Mouse (Mus musculus) midbrain, embryonic 10.5 days (tissue): ENCODE results near the gene Grb7. TPM values are rescaled to one million over a fixed set of nuclear protein-coding genes. Genes with fewer than 3 reads are reported as not detected.

Experiments
- DNase-seq: peaks from one replicate; pipeline ENCODE4 v3.0.0-alpha.2; 2017; ENCODE audit warnings: low spot score
- H3K27ac ChIP-seq: fragments of 300-500 bp; sonication (generic); replicated peaks from 2 replicates; pipeline ENCODE4 v1.5.1; 2016; ENCODE audit warnings: mild to moderate bottlenecking
- H3K27me3 ChIP-seq: fragments of 300-500 bp; sonication (generic); 2 replicates; pipeline ENCODE4 v1.6.1; 2016; ENCODE audit warnings: low read depth, mild to moderate bottlenecking; ENCODE audit not compliant: poor library complexity, severe bottlenecking
- H3K36me3 ChIP-seq: fragments of 300-500 bp; sonication (generic); 2 replicates; pipeline ENCODE4 v1.6.1; 2016; ENCODE audit warnings: mild to moderate bottlenecking, moderate library complexity
- H3K4me1 ChIP-seq: fragments of 300-500 bp; sonication (generic); 2 replicates; pipeline ENCODE4 v1.6.1; 2016
- H3K4me3 ChIP-seq: fragments of 300-500 bp; sonication (generic); 2 replicates; pipeline ENCODE4 v1.5.1; 2016; ENCODE audit warnings: mild to moderate bottlenecking, moderate library complexity
- H3K9me3 ChIP-seq: fragments of 300-500 bp; sonication (generic); replicated peaks from 2 replicates; pipeline ENCODE4 v1.6.1; 2016; ENCODE audit warnings: mild to moderate bottlenecking
- WGBS: fragments of 180-500 bp; shearing (Covaris S2); methylation state at CpG from one replicate; pipeline ENCODE4 v1.1.7; 2016; 5-methylcytosine and 5-hydroxymethylcytosine counted together
- polyA plus RNA-seq: library from polyadenylated mRNA; unstranded; fragments of >200 nt; fragmentation: Nextera tagmentation; extraction: Ambion mirVana; gene quantifications from 2 replicates; pipeline ENCODE4 v1.2.1, GENCODE M21; 2016

Grb7 gene
- polyA plus RNA-seq, 1 experiment from 2014 or later, result 2.3 TPM

DNA sequence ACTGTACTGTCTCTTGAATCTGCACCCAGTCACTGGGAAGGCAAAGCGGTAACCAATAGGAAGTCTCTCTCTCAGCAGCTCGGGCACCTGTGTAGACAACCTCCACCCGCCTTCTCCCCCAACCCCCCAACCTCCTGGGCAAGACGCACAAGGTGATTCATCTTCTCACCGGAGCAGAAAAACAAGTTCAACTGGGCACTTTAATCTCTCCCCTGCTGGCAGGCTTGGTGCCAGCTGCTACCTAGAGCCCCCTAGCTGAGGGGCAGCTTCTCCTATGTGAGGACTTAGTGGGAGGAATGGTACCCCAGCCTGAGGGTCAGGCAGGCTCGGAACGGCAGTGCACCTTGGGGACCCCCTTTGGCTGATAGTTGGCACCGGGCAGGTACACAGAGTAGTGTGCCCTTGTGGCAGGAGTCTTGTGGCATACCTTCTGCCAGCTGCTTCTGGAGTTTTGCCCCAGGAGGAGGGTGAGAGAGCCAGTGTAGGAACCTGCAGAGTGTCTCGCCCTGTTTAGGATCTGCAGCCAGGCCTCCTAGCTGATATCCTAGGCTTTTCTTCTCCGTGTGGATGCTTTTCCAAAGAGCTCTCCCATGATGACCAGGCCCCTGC, 27.2 kb upstream of the Grb7 start:
- no peak for DNase-seq
- Histone ChIP-seq H3K4me1 (peaks cover 16% of the 10 kb centered on the region), H3K27ac (no peak overlapping the region), H3K9me3 (no peaks in the 10 kb centered on the region), H3K27me3 (peaks cover 14% of the 10 kb centered on the region), H3K4me3 (no peak overlapping the region), H3K36me3 (peaks cover 31% of the 10 kb centered on the region)
- WGBS, result 83% methylated on average over 10 of the region's 10 CpGs

- H3K27ac ChIP-seq, result no peak overlapping the region
- no peaks in the 10 kb centered on the region for H3K4me1 ChIP-seq
- DNase-seq, result no peak
- peaks cover 81% of the 10 kb centered on the region for H3K36me3 ChIP-seq
- 91% methylated on average over 7 of the region's 7 CpGs for WGBS
- no peaks in the 10 kb centered on the region for H3K9me3 ChIP-seq
- no peaks in the 10 kb centered on the region for H3K27me3 ChIP-seq
- no peak overlapping the region for H3K4me3 ChIP-seq
These were observed 19.6 kb upstream of the Grb7 start for GRCm38 (mm10) chr11:98426592-98426991.

- 91% methylated on average over 5 of the region's 5 CpGs for WGBS
- peaks cover 81% of the 10 kb centered on the region for H3K36me3 ChIP-seq
- no peak overlapping the region for H3K4me3 ChIP-seq
- H3K9me3 ChIP-seq, result no peaks in the 10 kb centered on the region
- H3K27ac ChIP-seq, result no peak overlapping the region
- no peak for DNase-seq
- H3K27me3 ChIP-seq, result no peaks in the 10 kb centered on the region
- H3K4me1 ChIP-seq, result no peaks in the 10 kb centered on the region
These were observed 17.8 kb upstream of the Grb7 start for GRCm38 (mm10) chr11:98428436-98428835.

GRCm38 (mm10) chr11:98431743-98432502, 14.3 kb upstream of the Grb7 start:
- Histone ChIP-seq H3K4me1 (no peaks in the 10 kb centered on the region), H3K4me3 (no peak overlapping the region), H3K27ac (no peak overlapping the region), H3K36me3 (peaks cover 94% of the 10 kb centered on the region), H3K27me3 (no peaks in the 10 kb centered on the region), H3K9me3 (no peaks in the 10 kb centered on the region)
- 78% methylated on average over 9 of the region's 9 CpGs for WGBS
- DNase-seq, result no peak

GRCm38 (mm10) chr11:98435723-98436122, 10.5 kb upstream of the Grb7 start:
- no peak for DNase-seq
- 90% methylated on average over 9 of the region's 9 CpGs for WGBS

GRCm38 (mm10) chr11:98437441-98437840, 8.8 kb upstream of the Grb7 start:
- peaks cover 13% of the 10 kb centered on the region for H3K4me1 ChIP-seq
- H3K27me3 ChIP-seq, result no peaks in the 10 kb centered on the region
- no peaks in the 10 kb centered on the region for H3K9me3 ChIP-seq
- H3K27ac ChIP-seq, result no peak overlapping the region
- no peak for DNase-seq
- peaks cover 52% of the 10 kb centered on the region for H3K36me3 ChIP-seq
- WGBS, result 91% methylated on average over 6 of the region's 6 CpGs
- H3K4me3 ChIP-seq, result peak overlapping the region; percentile 83; the same call in 1 of the 2 replicates

More at GRCm38 (mm10) chr11:98435723-98436122, 10.5 kb upstream of the Grb7 start:
- Histone ChIP-seq H3K36me3 (peaks cover 69% of the 10 kb centered on the region), H3K27me3 (no peaks in the 10 kb centered on the region), H3K4me1 (peaks cover 13% of the 10 kb centered on the region), H3K27ac (no peak overlapping the region), H3K4me3 (no peak overlapping the region), H3K9me3 (no peaks in the 10 kb centered on the region)

GRCm38 (mm10) chr11:98438331-98439158, 7.6 kb upstream of the Grb7 start, which contains the start of gene Mien1:
Mien1 (minus strand) TSS chr11:98438991.
- Histone ChIP-seq H3K9me3 (no peaks in the 10 kb centered on the region), H3K4me3 (peak within 1 kb of the TSS; percentile 83), H3K27me3 (no peaks in the 10 kb centered on the region), H3K4me1 (peaks cover 13% of the 10 kb centered on the region), H3K27ac (peak within 1 kb of the TSS; percentile 82), H3K36me3 (peaks cover 41% of the 10 kb centered on the region)
- peak; percentile 96 for DNase-seq
- WGBS, result 3% methylated on average over 43 of the region's 43 CpGs

- Histone ChIP-seq H3K27ac (no peak overlapping the region), H3K36me3 (no peaks in the 10 kb centered on the region), H3K9me3 (no peaks in the 10 kb centered on the region), H3K4me1 (peaks cover 24% of the 10 kb centered on the region), H3K4me3 (no peak overlapping the region), H3K27me3 (peaks cover 38% of the 10 kb centered on the region)
- 88% methylated on average over 1 of the region's 1 CpGs for WGBS
- no peak for DNase-seq
These were observed 2.5 kb upstream of the Grb7 start for GRCm38 (mm10) chr11:98443688-98444087.

DNA sequence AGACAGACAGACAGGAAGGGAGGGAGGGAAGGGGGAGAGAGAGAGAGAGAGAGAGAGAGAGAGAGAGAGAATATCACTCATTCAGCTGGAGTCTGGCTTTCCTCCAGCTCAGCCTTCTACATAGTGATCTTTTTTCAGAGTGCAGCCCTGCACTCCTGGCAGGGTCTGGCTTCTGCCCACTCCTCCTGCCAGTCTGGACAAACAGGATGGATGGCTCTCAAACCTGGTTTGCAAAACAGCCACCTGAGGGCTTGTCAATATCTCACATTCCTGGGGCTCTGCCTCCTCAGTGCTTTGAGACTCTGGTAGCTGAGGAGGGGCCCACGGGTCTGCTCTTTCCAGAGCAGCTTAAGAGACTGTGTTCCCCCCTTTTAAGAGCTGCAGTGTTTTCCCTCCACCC, 956 bp upstream of the Grb7 start:
- H3K9me3 ChIP-seq, result no peaks in the 10 kb centered on the region
- no peaks in the 10 kb centered on the region for H3K36me3 ChIP-seq
- DNase-seq, result no peak
- peaks cover 50% of the 10 kb centered on the region for H3K27me3 ChIP-seq
- WGBS, result 40% methylated on average over 1 of the region's 1 CpGs
- peaks cover 24% of the 10 kb centered on the region for H3K4me1 ChIP-seq
- no peak overlapping the region for H3K4me3 ChIP-seq
- H3K27ac ChIP-seq, result no peak overlapping the region

GRCm38 (mm10) chr11:98445679-98446078, 515 bp upstream of the Grb7 start:
- Histone ChIP-seq H3K4me3 (no peak overlapping the region), H3K36me3 (no peaks in the 10 kb centered on the region), H3K27ac (no peak overlapping the region), H3K27me3 (peaks cover 50% of the 10 kb centered on the region), H3K9me3 (no peaks in the 10 kb centered on the region), H3K4me1 (peaks cover 24% of the 10 kb centered on the region)
- DNase-seq, result no peak
- 63% methylated on average over 4 of the region's 4 CpGs for WGBS

GRCm38 (mm10) chr11:98446562-98447474, 624 bp downstream of the Grb7 start:
- peaks cover 50% of the 10 kb centered on the region for H3K27me3 ChIP-seq
- DNase-seq, result peak; percentile 27
- H3K4me3 ChIP-seq, result peak overlapping the region; percentile 38

DNA sequence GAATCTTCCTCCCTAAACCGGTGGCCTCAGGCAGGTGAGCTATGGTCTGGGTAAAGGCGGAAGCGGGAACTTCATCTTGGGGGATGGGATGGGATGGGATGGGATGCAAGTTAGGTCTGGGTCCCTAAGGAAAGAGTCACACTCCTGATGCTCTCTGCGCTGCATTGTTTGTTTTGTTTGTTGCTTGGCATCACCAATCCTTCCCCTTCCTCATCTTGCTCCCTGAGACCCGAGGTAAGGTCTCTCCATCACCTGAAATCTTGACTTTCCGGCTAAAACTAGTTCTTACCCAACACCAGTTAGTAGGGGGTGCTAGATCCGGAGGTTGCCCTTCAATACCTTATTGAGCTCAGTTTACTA, 1.3 kb downstream of the Grb7 start:
- peak overlapping the region; percentile 38 for H3K4me3 ChIP-seq
- no peak for DNase-seq
- H3K9me3 ChIP-seq, result no peaks in the 10 kb centered on the region
- no peaks in the 10 kb centered on the region for H3K36me3 ChIP-seq
- H3K27ac ChIP-seq, result no peak overlapping the region; the same call in 1 of the 2 replicates
- 13% methylated on average over 7 of the region's 7 CpGs for WGBS
- peaks cover 24% of the 10 kb centered on the region for H3K4me1 ChIP-seq
- peaks cover 50% of the 10 kb centered on the region for H3K27me3 ChIP-seq

More at GRCm38 (mm10) chr11:98446562-98447474, 624 bp downstream of the Grb7 start:
- Histone ChIP-seq H3K27ac (no peak overlapping the region; the same call in 1 of the 2 replicates), H3K9me3 (no peaks in the 10 kb centered on the region), H3K4me1 (peaks cover 24% of the 10 kb centered on the region), H3K36me3 (no peaks in the 10 kb centered on the region)
- 2% methylated on average over 33 of the region's 33 CpGs for WGBS
